Mouse (Mus musculus) neural tube, embryonic 14.5 days (tissue): ENCODE measurements around the gene Tbc1d23. TPM values are rescaled to one million over a fixed set of nuclear protein-coding genes. Genes with fewer than 3 reads are reported as not detected.

Experiments
- ATAC-seq: fragments of 200-750 bp; cut with Nextera tagmentation; 2 replicates; pipeline ENCODE4 v1.8.0; 2017; ENCODE audit warnings: low read depth, mild to moderate bottlenecking, moderate TSS enrichment, moderate library complexity
- H3K27ac ChIP-seq: fragments of 300-500 bp; sonication (generic); 2 replicates; pipeline ENCODE4 v1.5.1; 2014; ENCODE audit warnings: low read depth, mild to moderate bottlenecking, control low read depth, low read length, moderate library complexity, mixed read lengths
- H3K27me3 ChIP-seq: fragments of 300-500 bp; sonication (generic); 2 replicates; pipeline ENCODE4 v1.6.1; 2014; ENCODE audit warnings: low read length; ENCODE audit not compliant: control insufficient read depth, insufficient read depth
- H3K36me3 ChIP-seq: fragments of 300-500 bp; sonication (generic); 2 replicates; pipeline ENCODE4 v1.6.1; 2014; ENCODE audit warnings: low read length, mixed read lengths; ENCODE audit not compliant: control insufficient read depth, insufficient read depth
- H3K4me1 ChIP-seq: fragments of 300-500 bp; sonication (generic); 2 replicates; pipeline ENCODE4 v1.6.1; 2014; ENCODE audit warnings: low read length; ENCODE audit not compliant: control insufficient read depth, insufficient read depth
- H3K4me2 ChIP-seq: fragments of 300-500 bp; sonication (generic); 2 replicates; pipeline ENCODE4 v1.6.1; 2014; ENCODE audit warnings: mild to moderate bottlenecking, low read depth, low read length, control low read depth
- H3K4me3 ChIP-seq: fragments of 300-500 bp; sonication (generic); 2 replicates; pipeline ENCODE4 v1.5.1; 2014; ENCODE audit warnings: low read depth, low read length, control low read depth, mixed read lengths
- H3K9ac ChIP-seq: fragments of 300-500 bp; sonication (generic); replicated peaks from 2 replicates; pipeline ENCODE4 v1.6.1; 2014; ENCODE audit warnings: low read depth, mild to moderate bottlenecking, control low read depth, low read length, mixed read lengths
- H3K9me3 ChIP-seq: fragments of 300-500 bp; sonication (generic); 2 replicates; pipeline ENCODE4 v1.6.1; 2016; ENCODE audit warnings: low read length; ENCODE audit not compliant: control insufficient read depth
- WGBS: fragments of 180-500 bp; shearing (Covaris S2); extraction: QIAGEN DNeasy Blood & Tissue Kit; methylation state at CpG from one replicate; pipeline ENCODE4 v1.1.7; 2014; 5-methylcytosine and 5-hydroxymethylcytosine counted together
- polyA plus RNA-seq: library from polyadenylated mRNA; unstranded; fragments of >200 nt; fragmentation: Nextera tagmentation; extraction: Ambion mirVana; gene quantifications from 2 replicates; pipeline ENCODE4 v1.2.1, GENCODE M21; 2014

Gene Tbc1d23
- polyA plus RNA-seq, 1 experiment from 2014 or later = 46.7 TPM

DNA sequence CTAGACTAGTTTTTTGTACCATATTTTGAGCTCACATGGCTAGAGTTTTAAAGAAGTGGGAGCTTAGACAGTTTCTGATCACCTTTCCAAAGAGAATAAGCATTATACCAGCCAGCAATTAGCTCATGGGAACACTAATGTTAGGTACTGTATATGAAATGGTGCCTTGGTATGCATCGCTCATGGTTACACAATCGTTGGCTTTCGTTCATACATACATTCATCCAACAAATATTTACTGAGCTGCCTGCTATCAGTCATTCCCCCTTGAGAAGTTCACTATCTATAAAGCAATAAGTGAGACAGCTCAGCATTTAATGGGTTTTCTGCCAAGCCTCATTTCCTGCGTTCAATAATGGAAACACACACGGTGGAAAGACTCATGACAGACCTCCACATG is 4.9 kb downstream of the Tbc1d23 start:
- H3K9ac ChIP-seq = no peak overlapping the region
- H3K27me3 ChIP-seq = no peaks in the 10 kb centered on the region
- H3K27ac ChIP-seq = no peak overlapping the region
- WGBS = 79% methylated on average over 5 of the region's 5 CpGs
- H3K4me3 ChIP-seq = no peak overlapping the region
- ATAC-seq = no peak
- H3K9me3 ChIP-seq = no peaks in the 10 kb centered on the region
- 0 out of 2 replicates have a peak, but pooled peaks cover 5% of the 10 kb centered on the region for H3K4me1 ChIP-seq
- no peaks in the 10 kb centered on the region for H3K36me3 ChIP-seq
- H3K4me2 ChIP-seq = no peak overlapping the region

DNA sequence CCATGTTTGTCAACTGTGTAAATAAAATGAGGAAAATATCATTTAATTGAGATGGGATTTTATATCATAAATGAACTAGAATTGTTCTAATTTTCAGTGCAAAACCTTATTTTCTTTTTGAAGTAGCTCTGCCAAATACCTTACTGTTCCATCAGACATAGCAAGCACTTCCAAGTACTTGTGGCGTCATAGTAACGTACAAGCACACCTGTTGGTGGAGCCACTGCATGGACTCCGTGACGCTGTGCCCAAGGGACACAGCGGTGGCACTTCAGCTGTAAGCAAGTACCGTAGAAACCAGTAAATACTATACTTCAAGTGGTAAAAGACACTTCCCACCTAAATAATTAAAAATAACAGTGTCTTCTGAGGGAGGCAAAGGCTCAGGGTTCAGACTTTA is 10.9 kb downstream of the Tbc1d23 start:
- no peak overlapping the region for H3K9ac ChIP-seq
- H3K36me3 ChIP-seq = no peaks in the 10 kb centered on the region; the same call in 1 of the 2 replicates
- no peak overlapping the region for H3K4me2 ChIP-seq
- H3K4me1 ChIP-seq = no peaks in the 10 kb centered on the region
- H3K9me3 ChIP-seq = no peaks in the 10 kb centered on the region
- no peak for ATAC-seq
- WGBS = 94% methylated on average over 6 of the region's 6 CpGs
- H3K27me3 ChIP-seq = no peaks in the 10 kb centered on the region
- H3K27ac ChIP-seq = no peak overlapping the region
- no peak overlapping the region for H3K4me3 ChIP-seq

DNA sequence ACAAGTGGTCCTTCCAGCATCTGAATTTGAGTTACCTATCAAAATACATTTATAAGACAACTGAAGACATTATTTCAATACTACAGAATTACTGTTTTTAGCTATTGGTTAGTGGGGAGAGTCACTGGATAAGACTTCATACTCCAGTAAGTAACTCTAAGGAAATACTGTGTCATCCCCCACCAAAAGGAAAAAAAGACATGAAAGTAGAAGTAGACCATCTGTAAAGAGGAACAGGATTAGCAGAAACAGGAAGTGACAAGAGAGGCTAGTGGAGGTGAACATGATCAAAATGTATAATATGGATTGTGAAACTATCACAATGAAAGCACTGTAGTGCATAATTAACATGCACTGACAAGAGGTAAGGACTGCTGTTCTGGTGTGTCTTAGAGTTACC is 15.3 kb downstream of the Tbc1d23 start:
- Histone ChIP-seq H3K4me3 (no peak overlapping the region), H3K27ac (no peak overlapping the region), H3K4me2 (no peak overlapping the region), H3K36me3 (peaks cover 10% of the 10 kb centered on the region), H3K9ac (no peak overlapping the region), H3K4me1 (no peaks in the 10 kb centered on the region), H3K27me3 (no peaks in the 10 kb centered on the region), H3K9me3 (no peaks in the 10 kb centered on the region)
- no peak for ATAC-seq

DNA sequence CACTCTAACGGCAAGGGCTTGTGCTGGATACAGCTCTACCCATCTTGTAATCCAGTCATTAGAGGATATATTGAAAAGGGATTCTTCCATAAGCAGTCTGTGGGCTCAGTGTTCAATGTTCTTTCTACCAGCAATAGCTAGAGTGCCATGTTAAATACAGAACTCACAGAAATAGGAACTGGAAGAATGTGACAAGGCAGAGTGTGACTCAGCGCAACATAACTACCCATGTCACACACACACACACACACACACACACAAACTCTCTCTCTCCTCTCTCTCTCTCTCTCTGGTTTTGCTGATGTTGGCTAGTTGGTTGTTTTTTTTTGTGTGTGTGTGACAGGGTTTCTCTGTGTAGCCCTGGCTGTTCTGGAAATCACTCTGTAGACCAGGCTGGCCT is 20.3 kb downstream of the Tbc1d23 start:
- Histone ChIP-seq H3K27me3 (no peaks in the 10 kb centered on the region), H3K4me3 (no peak overlapping the region), H3K36me3 (peaks cover 27% of the 10 kb centered on the region), H3K4me2 (no peak overlapping the region), H3K4me1 (no peaks in the 10 kb centered on the region), H3K9me3 (no peaks in the 10 kb centered on the region), H3K9ac (no peak overlapping the region), H3K27ac (no peak overlapping the region)
- 95% methylated on average over 2 of the region's 2 CpGs for WGBS
- ATAC-seq = no peak

DNA sequence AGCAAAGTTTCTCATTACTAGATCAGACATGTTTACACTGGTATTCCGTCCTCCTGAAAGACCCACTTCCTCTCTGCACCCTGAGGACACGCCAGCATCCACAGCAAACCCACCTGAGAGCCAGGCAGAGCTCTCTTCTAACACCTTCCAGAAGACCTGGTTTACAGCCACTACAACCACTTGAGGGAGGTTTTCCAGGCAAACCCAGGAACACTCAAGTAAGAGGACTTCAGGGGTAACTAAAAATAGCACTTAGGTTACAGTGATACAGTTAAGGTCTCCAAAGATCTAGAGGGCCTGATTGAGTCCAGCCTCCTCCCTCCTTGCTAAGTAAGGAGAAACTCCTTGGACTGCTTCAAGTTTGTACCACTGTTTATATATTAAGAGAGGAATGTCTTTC is 23.0 kb downstream of the Tbc1d23 start:
- H3K4me1 ChIP-seq = no peaks in the 10 kb centered on the region
- peaks cover 27% of the 10 kb centered on the region for H3K36me3 ChIP-seq
- no peaks in the 10 kb centered on the region for H3K27me3 ChIP-seq
- no peak overlapping the region for H3K27ac ChIP-seq
- H3K9me3 ChIP-seq = no peaks in the 10 kb centered on the region
- H3K4me3 ChIP-seq = no peak overlapping the region
- WGBS = 96% methylated on average over 2 of the region's 2 CpGs
- no peak for ATAC-seq
- no peak overlapping the region for H3K9ac ChIP-seq
- H3K4me2 ChIP-seq = no peak overlapping the region

DNA sequence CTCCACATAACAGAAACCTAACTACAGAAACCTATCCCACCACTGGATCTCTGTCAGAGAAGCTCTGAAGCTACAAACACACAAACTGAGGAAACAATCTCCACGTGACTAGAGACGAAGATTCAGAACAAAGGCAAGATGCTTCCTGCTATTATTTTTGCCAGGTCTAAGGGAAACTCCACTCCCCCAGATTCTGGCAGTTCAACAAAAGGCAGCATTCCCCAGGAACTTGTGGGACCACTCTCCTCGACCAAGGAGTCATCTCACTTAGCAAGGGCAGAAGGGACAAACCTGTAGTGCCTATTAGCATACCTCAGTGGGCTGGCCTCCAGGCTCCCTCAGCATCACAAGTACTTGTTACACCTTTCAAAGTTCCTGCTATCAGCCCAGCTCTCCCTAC is 34.0 kb downstream of the Tbc1d23 start:
- no peak overlapping the region for H3K4me3 ChIP-seq
- no peaks in the 10 kb centered on the region for H3K27me3 ChIP-seq
- peaks cover 3% of the 10 kb centered on the region; the same call in 1 of the 2 replicates for H3K36me3 ChIP-seq
- H3K9ac ChIP-seq = no peak overlapping the region
- no peak overlapping the region for H3K27ac ChIP-seq
- 72% methylated on average over 3 of the region's 3 CpGs for WGBS
- ATAC-seq = no peak
- H3K4me2 ChIP-seq = no peak overlapping the region
- H3K4me1 ChIP-seq = no peaks in the 10 kb centered on the region
- H3K9me3 ChIP-seq = no peaks in the 10 kb centered on the region

DNA sequence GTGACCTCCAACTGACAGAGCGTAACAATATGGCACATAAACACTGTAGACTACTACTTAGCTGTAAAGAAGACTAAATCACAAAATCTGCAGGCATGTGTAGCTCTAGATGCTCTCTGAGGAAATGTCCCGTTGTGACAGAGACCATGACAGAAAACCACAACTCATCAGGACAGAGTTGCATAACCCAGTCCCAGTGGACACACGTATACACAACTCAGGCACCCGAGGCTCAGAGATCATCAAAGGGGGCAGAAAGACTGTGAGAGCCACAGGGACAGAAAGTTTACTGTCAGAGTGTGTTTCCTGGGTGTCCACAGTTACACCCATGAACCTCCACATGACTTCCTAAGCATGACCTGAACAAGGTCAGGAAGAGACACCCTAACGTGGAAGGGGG is 34.7 kb downstream of the Tbc1d23 start:
- Histone ChIP-seq H3K27me3 (no peaks in the 10 kb centered on the region), H3K9ac (no peak overlapping the region), H3K9me3 (no peaks in the 10 kb centered on the region), H3K4me3 (no peak overlapping the region), H3K27ac (no peak overlapping the region), H3K4me1 (no peaks in the 10 kb centered on the region), H3K4me2 (no peak overlapping the region), H3K36me3 (peaks cover 8% of the 10 kb centered on the region; the same call in 1 of the 2 replicates)
- WGBS = 92% methylated on average over 5 of the region's 5 CpGs
- no peak for ATAC-seq

DNA sequence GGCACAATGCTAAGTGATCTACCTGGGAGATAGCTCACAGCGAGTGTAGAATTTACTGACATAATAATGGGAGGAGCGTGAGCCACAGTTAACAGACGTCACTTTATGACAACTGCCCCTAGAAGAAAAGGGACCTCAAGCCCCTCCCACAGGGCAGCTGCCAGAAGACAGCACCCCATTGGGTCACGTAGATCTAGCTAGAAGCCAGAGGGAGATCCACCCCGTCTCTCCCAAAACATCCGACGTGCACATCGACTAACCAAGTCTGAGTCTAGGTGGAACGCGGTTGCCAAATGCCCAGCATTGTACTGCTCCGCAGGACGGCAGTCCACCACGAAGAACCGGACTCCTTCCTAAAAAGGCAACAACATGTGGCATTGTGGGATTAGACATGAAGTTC is 40.1 kb downstream of the Tbc1d23 start:
- no peaks in the 10 kb centered on the region for H3K27me3 ChIP-seq
- H3K4me1 ChIP-seq = no peaks in the 10 kb centered on the region
- no peak for ATAC-seq
- H3K9ac ChIP-seq = no peak overlapping the region
- WGBS = 85% methylated on average over 14 of the region's 14 CpGs
- no peaks in the 10 kb centered on the region for H3K9me3 ChIP-seq
- no peak overlapping the region for H3K4me2 ChIP-seq
- H3K4me3 ChIP-seq = no peak overlapping the region
- H3K27ac ChIP-seq = no peak overlapping the region
- peaks cover 19% of the 10 kb centered on the region; the same call in 1 of the 2 replicates for H3K36me3 ChIP-seq

DNA sequence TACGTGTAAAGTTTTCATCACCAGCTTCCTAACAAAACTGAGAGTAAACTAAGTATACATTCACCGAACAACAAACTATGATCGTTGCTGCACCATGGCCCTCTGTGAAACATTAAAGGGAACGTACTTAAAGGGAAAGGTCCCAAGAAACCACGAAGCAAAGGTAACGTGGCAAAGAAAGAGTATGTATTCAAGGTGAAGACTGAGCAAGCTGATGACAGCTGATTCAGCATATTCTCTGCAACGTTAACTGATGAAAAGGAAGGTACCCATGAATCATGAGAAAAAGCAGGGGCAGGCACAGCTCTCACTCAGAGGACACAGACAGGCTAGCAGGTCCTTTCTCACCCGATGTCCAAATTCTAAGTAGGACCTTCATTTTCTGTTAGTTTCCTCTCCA is 40.9 kb downstream of the Tbc1d23 start:
- no peak for ATAC-seq
- Histone ChIP-seq H3K9me3 (no peaks in the 10 kb centered on the region), H3K27ac (no peak overlapping the region), H3K4me2 (no peak overlapping the region), H3K4me3 (no peak overlapping the region), H3K4me1 (no peaks in the 10 kb centered on the region), H3K9ac (no peak overlapping the region), H3K27me3 (no peaks in the 10 kb centered on the region), H3K36me3 (peaks cover 22% of the 10 kb centered on the region; the same call in 1 of the 2 replicates)
- WGBS = 85% methylated on average over 8 of the region's 8 CpGs

DNA sequence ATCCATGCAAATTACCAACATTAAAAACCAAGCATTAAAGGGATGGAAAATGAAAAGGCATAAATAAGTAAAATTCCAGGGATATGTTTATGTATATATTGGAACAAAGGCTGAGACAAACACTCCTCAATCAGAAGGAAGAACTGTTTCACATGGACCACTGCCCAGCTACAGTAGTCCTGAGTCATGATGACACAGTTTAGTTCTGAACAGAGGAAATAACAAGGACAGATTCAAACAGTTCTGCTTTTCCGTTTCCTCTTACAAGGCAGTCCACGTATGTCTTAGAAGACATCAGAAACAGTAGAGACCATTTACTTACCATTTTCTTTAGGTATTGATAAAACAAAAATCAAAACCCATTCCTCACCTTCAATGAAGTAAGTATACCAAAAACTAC is 41.8 kb downstream of the Tbc1d23 start:
- no peak overlapping the region for H3K4me3 ChIP-seq
- H3K4me1 ChIP-seq = no peaks in the 10 kb centered on the region
- H3K27ac ChIP-seq = no peak overlapping the region
- no peaks in the 10 kb centered on the region for H3K27me3 ChIP-seq
- no peaks in the 10 kb centered on the region for H3K9me3 ChIP-seq
- H3K9ac ChIP-seq = no peak overlapping the region
- no peak overlapping the region for H3K4me2 ChIP-seq
- 89% methylated on average over 2 of the region's 2 CpGs for WGBS
- peaks cover 22% of the 10 kb centered on the region; the same call in 1 of the 2 replicates for H3K36me3 ChIP-seq
- no peak for ATAC-seq
